Mouse (Mus musculus) spleen, postnatal 10 days (tissue): ENCODE measurements around the gene Cdkn2d.
"Not testable (repeated sequence)": the region's sequence is repeated elsewhere in the genome, so short reads cannot be mapped to it uniquely, and the experiment has no call there.

ENCODE experiments used
- DNase-seq, 2 experiments: peaks; one replicate each; pipeline ENCODE4 v3.0.0; 2021 to 2022; ENCODE audit warnings: low spot score in 2 of 2

Cdkn2d gene

GRCm38 (mm10) chr9:21318792-21319191 is 27.6 kb upstream of the Cdkn2d start:
- DNase-seq: peak in 1 of 2 experiments; percentile 12

- peak in 1 of 2 experiments; percentile 19 for DNase-seq
Observed at GRCm38 (mm10) chr9:21316696-21317095, 25.5 kb upstream of the Cdkn2d start.

GRCm38 (mm10) chr9:21315421-21315820 is 24.2 kb upstream of the Cdkn2d start:
- DNase-seq: peak in 1 of 2 experiments; percentile 15

GRCm38 (mm10) chr9:21314367-21315140 is 23.3 kb upstream of the Cdkn2d start:
- DNase-seq: peak in 1 of 2 experiments; percentile 60

- DNase-seq: peak; percentile 91 to 96
Observed at GRCm38 (mm10) chr9:21313394-21313793, 22.2 kb upstream of the Cdkn2d start.

GRCm38 (mm10) chr9:21312134-21312533 is 20.9 kb upstream of the Cdkn2d start, which contains the start of gene Ap1m2:
Ap1m2 (minus strand) TSS chr9:21312337.
- DNase-seq: peak in 1 of 2 experiments; percentile 15

GRCm38 (mm10) chr9:21311695-21312094 is 20.5 kb upstream of the Cdkn2d start:
- DNase-seq: no peak

- DNase-seq: peak in 1 of 2 experiments; percentile 58
Observed at GRCm38 (mm10) chr9:21309150-21309741, 18.0 kb upstream of the Cdkn2d start.

- DNase-seq: no peak
Observed at GRCm38 (mm10) chr9:21305065-21305464, 13.9 kb upstream of the Cdkn2d start.

- DNase-seq: no peak
Observed at GRCm38 (mm10) chr9:21299014-21299413, 7.8 kb upstream of the Cdkn2d start.

GRCm38 (mm10) chr9:21292271-21292670 is 1.1 kb upstream of the Cdkn2d start:
- no peak for DNase-seq

GRCm38 (mm10) chr9:21291868-21292267 is 661 bp upstream of the Cdkn2d start:
- DNase-seq: not testable (repeated sequence)

GRCm38 (mm10) chr9:21290589-21290988 is 618 bp downstream of the Cdkn2d start:
- no peak for DNase-seq

GRCm38 (mm10) chr9:21289337-21289671 is 1.9 kb downstream of the Cdkn2d start:
- no peak for DNase-seq

GRCm38 (mm10) chr9:21288404-21289336 is 2.5 kb downstream of the Cdkn2d start:
- DNase-seq: peak; percentile 54 to 57

- DNase-seq: peak; percentile 98
Observed at GRCm38 (mm10) chr9:21287571-21288402, 3.4 kb downstream of the Cdkn2d start, which contains the start of gene Kri1. Kri1 (minus strand) TSS chr9:21287969.

- DNase-seq: no peak
Observed at GRCm38 (mm10) chr9:21286753-21287152, 4.5 kb downstream of the Cdkn2d start.

- no peak for DNase-seq
Observed at GRCm38 (mm10) chr9:21283994-21284393, 7.2 kb downstream of the Cdkn2d start.

- no peak for DNase-seq
Observed at GRCm38 (mm10) chr9:21283591-21283990, 7.6 kb downstream of the Cdkn2d start.

- DNase-seq: no peak
Observed at GRCm38 (mm10) chr9:21277776-21278175, 13.4 kb downstream of the Cdkn2d start.

- DNase-seq: no peak
Observed at GRCm38 (mm10) chr9:21276307-21276706, 14.9 kb downstream of the Cdkn2d start.
